Mouse (Mus musculus) megakaryocyte, adult 5-6 weeks (primary cell): ENCODE results near the gene Hgd. TPM values are rescaled to one million over a fixed set of nuclear protein-coding genes. Genes with fewer than 3 reads are reported as not detected.

Experiments used
- ATAC-seq: 2 replicates; pipeline ENCODE4 v1.8.0; 2016; ENCODE audit warnings: mild to moderate bottlenecking, inconsistent platforms; ENCODE audit not compliant: poor library complexity, severe bottlenecking
- total RNA-seq, 2 experiments: library from RNA; stranded (forward) in 1 of 2; stranded (reverse) in 1 of 2; fragments of 153-499, 151-499 nt in 1 of 2; fragments of 221-1000, 200-1000 nt in 1 of 2; gene quantifications; 2 replicates each; pipeline versions ENCODE4 v1.2.3 to v1.2.4; 2015 to 2017

Hgd gene
- total RNA-seq (2015), result not detected in 2 replicates
- not detected in 2 replicates for total RNA-seq (2017)

GRCm38 (mm10) chr16:37579994-37580393 lies at the start of gene Hgd:
Gene Hgd (plus strand): TSS chr16:37580153.
- no peak for ATAC-seq

DNA sequence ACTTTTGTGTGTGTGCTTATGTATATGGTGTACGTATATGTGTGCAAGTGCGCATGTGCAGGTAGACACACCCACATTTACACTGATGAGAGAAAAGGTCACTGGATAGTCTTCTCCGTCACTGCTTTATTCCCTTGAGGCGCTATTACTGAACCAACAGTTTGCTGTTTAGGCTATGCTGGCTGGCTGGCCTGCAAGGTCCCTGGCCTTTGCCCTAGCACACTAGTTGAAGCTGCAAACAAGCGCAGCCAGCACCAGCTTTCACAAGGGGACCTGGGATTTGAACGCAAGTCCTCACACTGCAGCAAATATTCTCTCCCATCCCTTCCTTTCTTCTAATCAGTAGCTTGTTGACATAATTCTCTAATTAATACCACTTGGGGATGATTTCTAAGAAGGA lies 49.8 kb upstream of the Hgd start:
- ATAC-seq, result no peak

DNA sequence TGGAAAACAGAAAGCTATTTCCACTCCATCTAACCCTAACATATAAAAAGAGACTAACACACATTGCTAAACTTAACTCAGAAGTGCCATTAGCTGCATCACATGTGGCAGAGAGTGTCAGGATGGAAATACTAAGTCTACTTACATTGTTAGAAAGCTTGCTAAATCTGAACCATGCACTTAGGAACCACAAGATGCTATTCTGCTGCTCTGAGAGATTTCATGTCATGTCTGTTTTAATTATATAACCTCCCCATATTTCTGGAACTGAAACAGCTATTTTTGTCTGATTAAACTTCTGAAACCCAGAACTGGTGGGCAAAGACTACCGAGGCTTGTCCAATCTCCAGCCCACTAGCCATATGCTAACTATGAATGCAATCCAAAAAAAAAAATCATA lies 47.9 kb upstream of the Hgd start:
- ATAC-seq, result no peak

DNA sequence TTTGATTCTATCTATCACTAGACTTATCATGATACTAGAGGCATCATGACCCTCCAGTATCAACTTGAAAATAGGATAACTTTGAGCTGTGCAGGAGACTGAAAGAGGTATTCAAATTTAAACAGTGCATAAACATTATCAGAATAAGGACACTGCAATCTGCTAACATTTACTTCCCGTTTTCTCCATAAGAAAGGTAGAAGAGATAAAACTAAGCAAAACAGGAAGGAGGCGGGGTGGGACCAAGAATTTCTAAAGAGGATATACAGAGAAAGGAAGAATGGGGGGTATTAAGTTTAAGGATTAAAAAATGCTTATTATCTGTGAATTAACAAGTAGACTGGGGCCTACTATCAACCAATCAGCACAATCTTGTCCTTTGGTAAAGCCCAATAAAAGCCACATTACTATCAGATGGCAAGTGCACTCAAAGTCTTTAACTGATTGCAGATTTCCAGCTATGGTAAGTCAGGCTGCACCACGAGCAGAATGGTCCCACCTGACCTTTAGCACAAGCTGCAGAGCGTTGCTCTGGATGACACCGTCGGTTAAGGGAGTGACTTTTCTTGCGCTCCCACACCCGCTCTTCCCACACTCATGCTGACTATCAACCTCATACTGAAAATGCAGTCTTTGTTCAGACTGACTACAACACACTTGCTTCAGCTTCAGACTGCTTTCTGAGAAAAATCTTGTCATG lies 46.4 kb upstream of the Hgd start:
- peak; percentile 66 for ATAC-seq

- peak; percentile 56 for ATAC-seq
Measured at GRCm38 (mm10) chr16:37539240-37539610, 40.7 kb upstream of the Hgd start.

DNA sequence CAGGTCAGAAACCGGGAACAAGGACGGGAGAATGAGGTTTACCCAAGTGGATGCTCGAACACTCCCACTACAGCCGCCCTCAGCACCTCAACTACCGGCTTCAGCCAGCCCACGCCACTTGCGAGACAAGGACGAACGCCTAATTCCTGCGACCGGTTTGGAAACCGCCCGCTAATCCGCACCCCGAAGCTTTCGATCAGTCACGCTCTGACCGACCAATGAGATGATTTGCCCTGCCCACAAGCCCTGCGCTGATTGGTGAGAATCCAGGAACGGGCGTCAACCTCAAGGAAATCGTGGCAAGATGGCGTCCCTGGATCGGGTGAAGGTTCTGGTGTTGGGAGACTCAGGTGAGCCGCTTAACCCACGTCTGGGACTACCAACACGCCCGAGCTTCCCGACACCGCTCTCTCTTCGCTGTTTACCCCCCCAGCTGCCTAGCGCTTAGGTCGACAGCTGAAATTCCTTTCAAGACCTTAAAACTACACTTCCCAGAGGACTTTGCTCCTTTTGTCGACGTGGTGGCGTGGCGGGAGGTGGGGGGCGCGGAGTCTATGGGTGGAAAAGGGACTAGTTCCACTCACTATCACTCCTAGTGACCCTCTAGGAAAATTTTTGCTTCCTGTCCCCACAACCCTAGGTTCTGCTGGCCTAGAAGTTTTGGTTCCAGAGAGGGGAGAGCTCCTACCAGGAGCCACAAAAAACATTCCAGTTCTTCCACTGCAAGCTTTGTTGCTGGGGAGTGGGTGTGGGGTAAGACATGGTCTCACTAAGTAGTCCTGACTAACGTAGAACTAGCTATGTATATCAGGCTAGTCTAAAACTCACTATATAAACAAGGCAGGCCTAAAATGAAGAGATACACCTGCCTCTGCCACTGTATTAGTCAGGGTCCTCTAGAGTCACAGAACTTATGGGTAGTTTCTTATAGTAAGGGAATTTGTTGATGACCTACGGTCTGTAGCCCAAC lies 40.1 kb upstream of the Hgd start, which contains the start of the genes Gtf2e1 and Rabl3:
Gtf2e1 (minus strand) TSS at position 179 of the 970 bp plus-strand sequence.
Rabl3 (plus strand) TSS at position 275 of the 970 bp plus-strand sequence.
- ATAC-seq, result peak; percentile 96

DNA sequence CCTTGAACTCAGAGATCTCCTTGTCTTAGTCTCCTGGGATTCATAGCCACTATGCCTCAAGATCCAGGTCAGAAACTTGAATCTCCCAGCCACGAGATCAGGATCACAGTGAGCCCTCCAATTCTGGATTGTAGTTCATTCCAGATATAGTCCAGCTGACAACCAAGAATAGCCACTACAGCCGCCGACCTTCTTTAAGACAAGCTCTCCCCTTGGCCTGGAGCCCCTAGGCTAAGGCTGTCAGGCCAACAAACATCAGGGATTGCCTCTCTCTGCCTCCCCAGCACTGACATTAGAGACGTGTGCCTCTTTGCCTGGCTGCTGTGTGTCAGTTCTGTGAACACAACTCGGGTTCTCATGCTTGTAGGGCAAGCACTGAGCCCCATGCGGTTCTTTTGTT lies 39.2 kb upstream of the Hgd start:
- no peak for ATAC-seq

DNA sequence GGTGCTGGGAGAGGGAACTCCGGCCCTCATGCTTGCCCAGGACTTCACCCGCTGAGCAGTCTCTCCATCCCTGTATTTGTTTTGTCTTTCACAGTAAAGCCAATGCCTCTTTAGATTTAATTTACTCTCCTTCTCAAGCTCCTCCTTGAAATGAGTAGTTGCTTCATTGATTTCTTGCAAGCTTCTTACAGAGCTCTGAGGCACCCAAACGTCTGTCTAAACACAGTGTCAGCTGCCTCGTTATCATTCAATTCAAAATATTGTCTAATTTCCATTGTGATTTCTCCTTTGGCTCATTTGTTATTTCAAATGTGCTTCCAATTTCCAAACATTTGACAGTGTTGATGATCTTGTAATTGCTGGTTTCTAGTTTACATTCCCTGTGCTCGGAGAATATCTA lies 33.6 kb upstream of the Hgd start:
- ATAC-seq, result no peak

DNA sequence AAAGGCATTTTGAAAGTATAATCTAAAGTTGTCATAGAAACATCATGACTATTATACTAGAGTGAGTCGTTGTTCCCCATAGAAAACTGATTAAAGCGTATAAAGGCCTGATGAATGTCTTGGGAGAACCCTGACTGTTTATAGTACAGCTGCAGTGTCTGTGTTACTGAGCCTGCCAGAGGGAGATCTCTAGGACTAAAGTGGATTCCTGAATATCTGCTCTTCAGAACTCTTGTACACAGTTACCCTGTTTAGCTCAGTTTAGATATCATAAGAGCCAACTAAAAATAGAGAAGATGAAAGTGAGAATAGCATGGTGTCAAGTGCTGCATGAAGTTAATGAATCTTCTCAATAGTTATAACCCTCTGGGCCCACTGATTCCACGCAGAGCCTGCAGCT lies 29.7 kb upstream of the Hgd start:
- no peak for ATAC-seq

GRCm38 (mm10) chr16:37550981-37551380 lies 29.0 kb upstream of the Hgd start:
- ATAC-seq, result no peak

DNA sequence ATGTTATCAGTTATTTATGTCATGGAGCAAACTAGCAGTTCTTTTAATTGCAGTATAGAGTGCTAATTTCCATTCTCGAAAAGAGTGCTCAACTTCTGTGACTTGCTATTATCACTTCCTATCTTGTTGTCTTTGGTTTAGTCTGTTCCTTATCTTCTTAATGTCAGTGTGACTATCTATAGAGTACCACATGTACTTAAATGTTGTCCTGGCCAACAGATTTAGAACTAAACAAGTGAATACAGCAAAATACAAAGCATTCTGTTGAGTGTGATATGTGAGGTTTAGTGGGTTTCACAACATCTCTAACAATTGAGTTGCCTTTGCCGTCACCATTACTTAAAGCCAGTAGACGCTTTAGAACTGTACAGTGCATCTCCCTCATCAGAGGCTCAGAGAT lies 27.1 kb upstream of the Hgd start:
- no peak for ATAC-seq

GRCm38 (mm10) chr16:37562414-37562813 lies 17.5 kb upstream of the Hgd start:
- ATAC-seq, result no peak

DNA sequence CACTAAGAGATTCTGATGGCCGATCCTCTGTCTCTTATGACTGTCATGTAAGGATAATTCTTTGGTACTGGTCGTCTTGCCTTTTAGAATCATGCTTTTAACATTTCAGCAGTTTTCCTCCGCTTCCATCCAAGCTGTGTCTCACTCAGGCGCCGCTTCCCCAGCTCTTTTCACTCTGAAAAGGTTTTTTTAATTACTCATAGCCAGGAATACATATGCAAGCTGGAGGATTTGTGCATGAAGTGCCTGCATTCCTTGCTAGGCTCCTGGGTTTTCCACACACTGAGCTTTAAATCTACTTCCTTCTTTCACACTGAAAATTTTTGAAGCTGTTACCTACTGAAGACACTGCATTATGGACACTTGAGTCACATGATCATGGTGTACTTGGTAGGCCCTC lies 17.0 kb upstream of the Hgd start:
- ATAC-seq, result no peak

DNA sequence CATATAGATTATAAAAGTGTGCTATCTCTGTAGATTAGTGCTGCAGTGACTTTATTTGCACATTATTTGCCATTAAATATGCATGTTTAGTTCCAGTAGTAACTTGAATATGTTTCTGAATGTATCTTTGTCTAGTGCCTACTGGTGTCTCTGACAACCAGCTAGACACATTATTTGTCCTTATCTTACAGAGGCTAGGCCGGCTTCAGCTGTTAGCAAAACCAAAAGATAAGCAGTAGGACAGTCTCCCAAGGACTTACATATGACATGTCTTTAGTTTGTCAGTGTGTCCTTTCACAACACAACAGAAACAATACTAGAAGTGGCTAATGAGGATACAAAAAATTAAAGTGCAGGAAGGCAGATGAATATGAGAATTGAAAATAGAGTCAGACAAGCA lies 14.8 kb upstream of the Hgd start:
- ATAC-seq, result no peak

DNA sequence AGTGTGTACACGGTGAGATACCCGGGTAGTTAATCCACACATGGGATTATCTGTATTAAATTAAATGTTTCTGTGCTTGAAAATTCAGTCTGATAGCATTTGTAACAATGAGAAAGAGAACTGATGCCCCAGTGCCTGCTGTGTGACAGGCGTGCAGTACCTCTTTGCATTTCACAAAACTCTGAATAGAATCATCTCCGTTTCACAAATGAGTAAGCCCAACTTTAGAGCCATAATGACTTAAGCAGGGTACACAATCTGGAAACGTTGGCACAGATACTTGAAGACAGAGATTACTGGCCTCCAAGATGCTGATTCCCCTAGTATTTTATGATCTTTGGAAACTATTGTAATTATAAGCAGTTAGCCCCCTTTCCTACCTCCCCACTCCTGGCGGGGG lies 13.8 kb upstream of the Hgd start:
- no peak for ATAC-seq

DNA sequence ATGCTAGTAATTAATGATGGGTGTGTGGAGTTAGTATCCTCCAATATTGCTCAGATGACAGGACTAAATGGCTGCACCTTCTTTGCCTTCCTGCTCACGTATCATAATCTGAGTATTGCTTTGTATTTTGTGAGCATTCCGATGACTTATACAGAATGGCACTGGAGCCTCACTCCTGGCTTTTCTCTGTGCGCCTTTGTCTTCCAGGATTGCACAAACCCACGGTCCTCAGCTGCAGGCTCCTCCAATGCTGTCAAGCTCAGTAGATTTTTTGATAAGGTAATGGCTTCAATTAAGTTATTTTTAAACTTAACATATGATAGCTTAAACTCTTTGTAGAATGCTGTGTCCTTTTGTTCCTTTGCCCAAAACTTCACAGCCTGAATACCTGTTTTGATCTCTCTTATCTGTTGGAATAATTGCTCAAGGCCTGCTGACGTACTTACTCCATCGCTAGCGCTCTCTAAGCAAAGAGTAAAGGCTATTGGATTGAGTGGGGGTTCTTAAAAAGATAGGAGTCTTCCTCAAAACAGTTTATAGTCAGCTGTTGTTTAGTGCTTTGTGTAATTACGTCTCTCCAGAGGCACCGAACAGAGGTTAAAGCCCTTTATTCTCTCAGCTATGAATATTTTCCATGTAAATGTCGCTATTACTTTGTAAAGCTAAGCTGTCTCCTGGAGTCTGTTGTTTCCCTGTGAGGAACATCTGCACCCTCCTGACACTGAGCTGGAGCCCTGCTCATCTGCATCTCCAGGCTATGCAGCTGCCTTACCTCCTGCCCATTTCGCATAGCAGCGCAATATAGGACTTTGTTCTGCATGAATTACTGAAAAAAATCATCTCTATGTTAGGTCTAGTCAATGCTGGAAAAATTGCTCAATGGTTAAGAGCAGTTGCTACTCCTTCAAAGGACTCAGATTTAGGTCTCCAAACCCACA lies 12.6 kb upstream of the Hgd start:
- ATAC-seq, result no peak

GRCm38 (mm10) chr16:37571554-37571953 lies 8.4 kb upstream of the Hgd start:
- ATAC-seq, result no peak

DNA sequence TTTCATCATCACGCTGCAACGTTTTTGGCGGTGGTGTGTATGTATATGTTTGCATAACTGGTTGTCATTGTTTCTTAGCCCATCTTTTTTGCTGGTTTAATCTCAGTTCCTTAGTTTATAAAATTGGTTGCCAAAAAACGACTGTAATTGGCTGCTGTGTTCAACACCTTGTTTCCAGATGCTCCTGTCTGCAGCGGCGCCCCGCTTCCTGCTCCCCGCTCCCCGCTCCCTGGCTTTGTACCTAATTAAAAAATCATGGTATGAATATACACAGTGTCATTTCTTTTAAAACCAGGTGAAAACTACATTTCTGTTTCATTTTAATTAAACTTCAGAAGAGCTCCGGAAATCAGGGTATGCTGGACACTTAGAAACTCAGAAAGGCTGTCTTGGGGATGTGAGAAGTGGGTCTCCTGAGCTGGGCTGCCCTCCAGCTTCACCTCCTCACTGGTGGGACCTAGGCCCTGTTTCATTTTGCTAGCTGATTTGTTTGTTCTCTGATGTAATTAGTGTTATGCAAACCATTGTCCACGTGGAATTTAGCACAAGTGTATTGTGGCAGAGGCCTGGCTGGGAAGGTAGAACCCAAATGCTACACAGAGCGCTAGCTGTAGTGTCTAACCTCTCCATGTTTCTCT lies 7.7 kb upstream of the Hgd start:
- ATAC-seq, result no peak

- no peak for ATAC-seq
Measured at GRCm38 (mm10) chr16:37573061-37573460, 6.9 kb upstream of the Hgd start.

DNA sequence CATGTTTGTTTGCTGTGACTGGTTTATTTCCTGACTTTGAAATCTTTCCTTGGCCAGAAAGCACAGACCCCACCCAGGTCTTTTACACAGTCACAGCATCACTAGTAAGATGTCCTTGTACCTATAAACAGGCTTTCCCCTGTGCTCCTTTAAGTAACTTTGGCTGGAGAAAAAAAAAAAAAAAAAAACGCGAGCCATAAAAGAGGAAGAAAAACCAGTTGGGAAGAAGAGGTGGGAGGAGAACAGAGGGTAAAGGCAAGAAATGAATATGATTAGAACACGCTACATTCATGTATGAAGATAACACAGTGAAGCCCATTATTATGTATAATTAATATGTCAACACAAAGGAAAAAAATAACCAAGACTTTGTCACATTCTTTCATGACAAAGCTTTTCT lies 4.6 kb upstream of the Hgd start:
- ATAC-seq, result no peak
